Mouse (Mus musculus) adrenal gland, postnatal 36 days (tissue): ENCODE results near the gene Slc10a1. TPM values are rescaled to one million over a fixed set of nuclear protein-coding genes. Genes with fewer than 3 reads are reported as not detected.
A peak's percentile ranks its signal among the peaks of the same experiment; 100 is the strongest.
"Not testable (repeated sequence)": the region's sequence is repeated elsewhere in the genome, so short reads cannot be mapped to it uniquely, and the experiment has no call there.

Experiments
- DNase-seq, 2 experiments: peaks; one replicate each; pipeline ENCODE4 v3.0.0; 2021; ENCODE audit warnings: mixed read lengths in 1 of 2
- total RNA-seq, 2 experiments: library from RNA; stranded (reverse); gene quantifications; 2 replicates each; pipeline ENCODE4 v1.2.3; 2021

Gene Slc10a1
- total RNA-seq, 2 experiments from 2014 or later, result not detected

DNA sequence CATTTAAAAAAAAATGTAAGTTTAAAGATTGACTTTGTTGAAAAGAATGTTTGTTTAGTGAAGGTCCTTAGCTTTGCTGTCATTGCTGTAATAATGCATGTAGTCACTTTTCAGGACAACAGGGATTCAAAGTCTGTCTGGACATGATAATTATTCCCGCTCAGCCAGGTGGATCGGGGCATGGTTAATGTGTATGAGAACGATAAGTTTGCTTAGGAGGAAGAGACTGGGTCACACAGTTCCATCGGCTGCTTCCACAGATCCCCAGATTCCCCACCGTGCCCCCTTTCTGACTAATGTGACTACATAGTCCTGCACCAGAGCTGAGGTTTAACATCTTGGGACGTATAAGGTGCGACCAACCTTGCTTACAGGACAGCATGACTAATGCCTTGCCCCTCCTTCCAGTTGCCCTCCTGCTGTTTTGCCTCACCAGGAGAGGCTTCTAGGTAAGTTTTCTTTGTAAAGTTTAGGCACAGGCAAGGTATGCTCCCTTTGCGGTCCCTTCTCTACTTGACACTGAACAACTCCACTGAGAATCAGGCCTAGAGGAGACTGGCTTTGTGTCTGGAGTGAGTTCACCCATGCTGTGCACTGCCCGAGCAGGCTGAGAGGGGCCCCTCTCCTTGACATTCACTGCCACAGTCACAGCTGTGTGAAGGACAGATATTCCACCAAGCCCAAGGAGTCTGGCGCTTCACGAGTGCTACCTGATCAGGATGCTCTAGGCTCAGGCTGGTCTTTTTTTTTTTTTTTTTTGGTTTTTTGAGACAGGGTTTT, 2.3 kb downstream of the Slc10a1 start:
- peak in 1 of 2 experiments; percentile 28 for DNase-seq

GRCm38 (mm10) chr12:80962566-80962965, 5.9 kb downstream of the Slc10a1 start:
- DNase-seq, result no peak

DNA sequence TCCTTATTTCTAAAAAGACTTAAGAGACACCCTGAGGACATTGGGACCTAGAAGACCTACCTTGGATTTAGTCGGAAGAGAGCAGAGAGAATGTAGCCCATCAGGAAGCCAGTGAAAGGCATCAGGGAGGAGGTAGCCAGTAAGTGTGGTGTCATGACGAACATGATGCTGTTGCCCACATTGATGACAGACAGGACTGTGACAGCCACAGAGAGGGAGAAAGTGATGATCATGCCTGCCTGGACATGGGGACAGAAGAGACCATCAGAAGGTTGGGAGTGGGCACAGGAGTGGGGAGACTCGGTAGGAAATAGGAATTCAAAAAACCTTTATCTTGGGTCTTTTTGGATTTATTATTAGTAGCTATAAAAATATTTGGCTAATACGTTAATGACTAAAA, 10.5 kb downstream of the Slc10a1 start:
- DNase-seq, result no peak

GRCm38 (mm10) chr12:80956039-80956438, 12.5 kb downstream of the Slc10a1 start:
- DNase-seq, result no peak

GRCm38 (mm10) chr12:80952526-80952925, 16.0 kb downstream of the Slc10a1 start:
- no peak for DNase-seq

- no peak for DNase-seq
Observed at GRCm38 (mm10) chr12:80951640-80952219, 16.8 kb downstream of the Slc10a1 start.

- DNase-seq, result not testable (repeated sequence)
Observed at GRCm38 (mm10) chr12:80949603-80950002, 18.9 kb downstream of the Slc10a1 start.

DNA sequence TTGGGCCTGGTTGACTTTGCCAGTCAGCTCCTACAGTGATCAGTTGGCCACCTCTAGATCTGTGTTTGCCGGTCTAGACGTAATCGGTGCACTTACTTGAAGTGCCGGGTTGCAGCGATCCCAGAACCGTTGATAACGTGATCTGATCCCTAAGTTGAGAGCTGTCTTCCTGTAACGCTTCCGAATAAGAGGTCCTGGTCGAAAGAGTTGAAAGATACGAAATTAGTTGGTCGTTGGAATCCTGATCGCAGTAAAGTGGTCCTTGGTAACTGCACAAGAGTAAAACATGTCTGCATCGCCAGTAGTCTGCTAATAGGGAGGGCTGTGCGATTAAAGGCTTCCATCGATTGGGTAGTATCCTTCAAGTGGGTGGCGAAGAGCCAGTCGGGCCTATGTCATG, 20.3 kb downstream of the Slc10a1 start:
- DNase-seq, result no peak

GRCm38 (mm10) chr12:80945996-80946355, 22.5 kb downstream of the Slc10a1 start:
- DNase-seq, result peak; percentile 97 to 98

DNA sequence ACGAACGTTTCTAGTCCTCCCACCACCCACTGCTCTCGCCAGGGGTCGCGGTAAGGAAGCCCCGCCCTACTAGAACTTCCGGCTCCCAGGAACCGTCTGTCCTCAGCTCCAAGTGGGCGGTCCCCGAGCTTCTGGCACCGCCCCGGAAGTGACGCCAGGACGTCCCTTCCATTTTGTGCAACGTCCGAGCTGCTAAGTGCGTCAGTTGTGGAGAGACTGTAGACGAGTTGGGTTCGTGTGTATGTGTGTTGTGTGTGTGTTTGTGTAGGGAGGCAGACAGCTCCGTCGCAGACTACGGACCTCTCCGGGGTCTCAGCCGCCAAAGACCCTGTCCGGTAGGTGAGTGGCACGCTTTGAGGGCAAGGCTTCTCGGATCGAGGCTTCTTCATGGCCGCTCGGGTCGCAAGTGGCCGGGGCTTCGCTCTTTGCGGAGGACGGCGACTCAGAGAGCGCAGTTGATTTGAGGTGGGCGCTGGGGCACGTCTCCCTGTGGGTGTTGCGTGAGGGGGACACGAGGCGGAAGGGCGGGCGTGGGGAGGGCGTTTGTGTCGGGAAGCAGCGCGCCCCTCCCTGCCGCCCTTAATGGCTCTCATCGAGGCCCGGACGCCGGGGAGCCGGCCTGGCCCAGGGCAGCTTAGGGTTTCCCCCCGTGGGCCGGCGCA, 23.0 kb downstream of the Slc10a1 start, which contains the start of gene Srsf5:
Srsf5 (plus strand) TSS at position 171 of the 662 bp plus-strand sequence.
- DNase-seq, result peak; percentile 98

DNA sequence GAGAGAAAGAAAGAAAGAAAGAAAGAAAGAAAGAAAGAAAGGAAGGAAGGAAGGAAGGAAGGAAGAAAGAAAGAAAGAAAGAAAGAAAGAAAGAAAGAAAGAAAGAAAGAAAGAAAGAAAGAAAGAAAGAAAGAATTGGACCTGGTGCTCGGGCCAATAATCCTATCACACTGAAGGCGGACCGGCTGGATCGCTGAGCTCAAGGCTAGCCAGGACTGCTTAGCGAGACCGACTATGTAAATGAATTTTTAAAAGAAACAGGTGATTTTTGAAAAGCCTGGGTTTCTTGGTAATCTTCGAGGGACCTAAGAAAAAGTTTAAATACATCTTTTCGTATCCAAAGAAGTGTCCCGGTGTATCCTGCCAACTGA, 23.6 kb downstream of the Slc10a1 start:
- not testable (repeated sequence) for DNase-seq

DNA sequence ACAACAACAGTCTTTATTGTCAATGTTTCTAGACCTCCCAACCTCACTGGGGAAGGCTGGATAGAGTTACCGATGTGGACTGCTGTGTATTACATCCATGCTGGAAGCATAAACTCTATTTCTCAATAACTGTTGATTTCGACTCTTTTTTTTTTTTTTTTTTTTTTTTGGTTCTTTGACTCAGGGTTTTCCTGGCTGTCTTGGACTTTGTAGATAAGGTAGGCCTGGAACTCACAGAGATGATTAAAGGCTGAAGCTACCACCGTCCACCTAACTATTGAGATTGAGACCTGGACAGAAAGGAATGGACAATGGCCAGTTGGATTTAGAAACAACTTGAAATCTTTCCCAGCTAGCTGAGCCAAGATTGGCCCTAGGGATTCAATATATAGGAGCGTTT, 24.3 kb downstream of the Slc10a1 start:
- DNase-seq, result no peak

DNA sequence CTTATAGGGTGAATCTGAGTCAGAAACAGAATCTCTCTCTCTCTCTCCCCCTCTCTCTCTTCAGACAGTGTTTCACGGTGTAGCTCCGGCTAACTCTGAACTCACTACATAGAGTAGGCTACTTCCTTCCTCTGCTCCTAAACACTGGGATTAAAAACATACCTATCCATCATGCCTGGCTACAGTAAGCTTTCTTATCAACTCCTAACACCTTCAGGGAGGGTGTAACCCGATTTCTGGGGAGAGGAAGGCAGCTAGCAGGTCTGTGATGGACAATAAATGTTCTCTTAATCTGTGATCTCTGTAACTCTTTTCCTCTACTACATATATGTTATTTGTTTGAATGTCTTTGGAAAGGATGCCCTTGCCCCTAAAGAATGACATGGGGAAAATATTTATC, 25.1 kb downstream of the Slc10a1 start:
- no peak for DNase-seq

- no peak for DNase-seq
Observed at GRCm38 (mm10) chr12:80941886-80942285, 26.6 kb downstream of the Slc10a1 start.

GRCm38 (mm10) chr12:80939165-80939564, 29.3 kb downstream of the Slc10a1 start:
- no peak for DNase-seq

DNA sequence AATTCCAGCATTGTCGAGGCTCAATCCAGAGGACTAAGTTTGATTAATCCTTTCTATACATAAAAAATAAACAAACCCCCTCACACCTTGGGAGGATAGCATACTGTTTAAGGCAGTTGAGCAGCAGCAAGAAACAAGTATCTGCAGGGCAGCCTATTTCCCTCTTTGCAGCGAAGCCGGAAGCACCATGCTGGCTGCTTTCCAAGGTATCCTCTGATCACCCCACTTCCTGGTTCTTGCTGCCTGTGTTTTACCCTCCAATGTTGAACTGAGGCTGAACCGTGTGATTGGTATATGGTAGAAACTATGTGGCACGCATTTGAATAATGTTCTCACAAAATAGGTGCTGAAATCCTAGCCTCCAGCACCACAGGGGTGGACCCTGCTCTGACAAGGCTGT, 29.9 kb downstream of the Slc10a1 start:
- DNase-seq, result peak; percentile 47 to 75

DNA sequence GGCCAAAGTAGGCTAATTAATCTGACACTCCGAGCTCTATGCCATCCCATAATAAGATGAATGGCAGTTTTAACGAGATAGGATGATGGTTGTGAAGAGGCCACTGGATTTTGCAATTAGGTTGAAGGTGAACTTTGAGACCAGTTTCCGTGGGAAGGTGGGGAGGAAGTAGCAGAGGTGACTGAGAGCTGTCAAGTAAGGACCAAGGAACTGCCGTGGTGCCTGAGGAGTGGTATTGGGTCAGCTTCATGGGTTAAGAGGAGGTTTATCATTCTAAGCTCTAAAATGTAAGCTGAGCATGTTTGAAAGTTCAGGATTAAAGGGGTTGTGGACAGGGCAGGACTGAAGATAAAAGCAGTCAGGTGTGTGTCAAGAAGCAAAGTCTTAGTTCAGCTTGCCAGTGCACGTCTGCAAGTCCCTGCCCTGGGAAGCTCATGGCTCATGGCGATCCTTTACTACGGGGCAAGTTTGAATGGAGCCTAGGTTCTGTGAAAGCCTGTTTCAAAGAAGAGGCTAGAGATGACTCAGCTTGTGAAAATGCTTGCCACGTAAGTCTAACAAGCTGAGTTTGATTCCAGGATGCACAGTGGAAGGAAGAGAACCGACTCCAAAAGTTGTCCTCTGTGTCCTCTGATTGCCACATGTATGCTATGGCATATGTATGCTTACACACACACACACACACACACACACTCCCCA, 31.0 kb downstream of the Slc10a1 start:
- DNase-seq, result no peak

DNA sequence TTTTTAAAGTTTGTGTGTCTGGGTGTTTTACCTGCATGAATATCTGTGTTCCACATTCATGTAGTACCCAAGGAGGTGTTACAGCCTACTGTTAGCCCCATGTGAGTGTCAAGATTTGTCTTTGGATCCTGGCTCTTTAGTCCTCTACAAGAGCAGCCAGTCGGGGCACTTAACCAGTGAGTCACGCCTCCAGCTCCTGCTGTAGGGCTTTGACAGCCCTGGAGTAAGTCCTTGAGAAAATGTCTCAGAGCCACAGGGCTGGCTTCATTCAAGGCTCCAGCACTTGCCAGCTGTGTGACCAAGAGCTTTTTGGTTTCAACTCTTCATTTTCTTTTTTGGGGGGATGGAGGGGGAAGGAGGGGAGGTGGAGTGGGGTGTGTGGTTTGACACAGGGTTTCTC, 31.8 kb downstream of the Slc10a1 start:
- peak; percentile 55 to 68 for DNase-seq

DNA sequence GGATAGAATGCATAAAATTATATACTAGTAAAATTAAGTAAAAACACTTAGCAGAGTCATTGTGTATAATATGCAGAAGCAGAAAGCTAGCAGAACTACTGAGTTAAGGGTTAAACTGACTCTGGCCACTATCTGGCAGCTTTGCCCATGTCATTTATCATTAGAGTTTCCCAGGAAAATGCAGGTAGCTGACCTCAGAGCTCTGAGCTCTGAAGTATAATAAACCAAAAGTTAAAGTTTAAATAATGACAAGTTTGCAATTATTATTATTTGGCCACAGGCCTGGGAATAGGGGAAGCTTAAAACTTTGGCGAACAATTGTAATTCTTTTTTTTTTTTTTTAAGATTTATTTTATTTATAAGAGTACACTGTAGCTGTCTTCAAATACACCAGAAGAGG, 35.6 kb downstream of the Slc10a1 start:
- DNase-seq, result no peak

- DNase-seq, result no peak
Observed at GRCm38 (mm10) chr12:80931402-80932140, 36.9 kb downstream of the Slc10a1 start.

DNA sequence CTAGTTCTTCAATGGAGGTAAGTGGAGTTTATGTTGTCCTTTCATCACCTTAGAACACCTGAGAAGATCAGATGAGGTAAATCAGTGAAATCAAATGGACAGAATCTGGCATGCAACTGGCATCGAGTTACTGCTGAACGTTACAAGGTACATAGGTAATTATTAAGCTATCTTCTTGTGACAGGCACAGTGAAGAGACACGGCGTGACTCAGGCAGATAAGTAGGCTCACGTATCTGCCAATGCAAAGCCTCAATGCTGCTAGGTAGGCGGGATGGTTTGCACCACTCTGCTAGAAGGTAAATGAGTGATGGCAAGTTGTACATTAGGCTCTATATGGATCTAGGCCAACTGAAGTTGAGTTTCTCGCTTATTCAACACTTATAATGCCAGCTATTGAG, 38.4 kb downstream of the Slc10a1 start:
- no peak for DNase-seq

DNA sequence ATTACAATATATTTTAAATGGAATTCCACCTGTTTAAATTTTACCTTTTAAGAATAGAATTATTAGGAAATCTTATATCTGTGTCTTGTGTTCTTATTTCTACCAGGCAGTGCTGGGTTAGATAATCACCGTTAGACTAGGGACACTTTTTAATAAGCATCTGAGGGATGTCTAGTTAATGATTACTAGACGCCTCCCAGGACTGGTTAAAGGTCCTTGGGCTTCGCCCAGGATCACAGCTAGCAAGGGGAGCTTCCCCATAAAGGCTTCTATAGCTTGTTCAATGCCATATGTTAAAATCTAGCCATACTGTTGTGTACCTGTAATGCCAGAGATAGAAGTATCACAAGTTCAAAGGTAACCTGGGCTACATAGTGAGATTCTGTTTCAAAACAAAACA, 39.6 kb downstream of the Slc10a1 start:
- no peak for DNase-seq
